Mouse (Mus musculus): ENCODE results near the gene Hilpda. TPM values are rescaled to one million over a fixed set of nuclear protein-coding genes. Genes with fewer than 3 reads are reported as not detected.
A peak's percentile ranks its signal among the peaks of the same experiment; 100 is the strongest.

The Hilpda gene
- total and polyA plus RNA-seq, 2 experiments, result 2.5 to 5.8 TPM

DNA sequence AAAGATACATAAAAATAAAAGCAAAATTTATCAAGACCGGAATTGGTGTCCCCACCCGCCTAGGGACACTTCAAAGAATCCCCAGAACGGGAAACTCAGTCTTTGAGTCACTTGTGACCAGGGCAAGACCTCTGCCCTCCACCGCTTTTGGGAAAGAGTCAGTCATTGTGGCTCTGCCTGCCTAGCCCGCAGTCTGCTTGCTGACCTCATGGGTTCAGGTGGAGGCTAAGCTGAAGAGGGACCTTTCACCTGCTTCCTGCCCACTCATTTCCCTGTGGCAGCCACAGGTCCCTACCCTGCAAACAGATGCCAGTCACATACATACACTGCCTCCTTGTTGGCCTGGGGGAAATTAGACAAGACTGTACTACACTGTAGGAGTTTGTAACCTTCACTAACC, 25.7 kb upstream of the Hilpda start:
- H3K27ac ChIP-seq (replicated peaks; ENCODE audit: insufficient read depth, low read depth, low read length), result no peak overlapping the region

DNA sequence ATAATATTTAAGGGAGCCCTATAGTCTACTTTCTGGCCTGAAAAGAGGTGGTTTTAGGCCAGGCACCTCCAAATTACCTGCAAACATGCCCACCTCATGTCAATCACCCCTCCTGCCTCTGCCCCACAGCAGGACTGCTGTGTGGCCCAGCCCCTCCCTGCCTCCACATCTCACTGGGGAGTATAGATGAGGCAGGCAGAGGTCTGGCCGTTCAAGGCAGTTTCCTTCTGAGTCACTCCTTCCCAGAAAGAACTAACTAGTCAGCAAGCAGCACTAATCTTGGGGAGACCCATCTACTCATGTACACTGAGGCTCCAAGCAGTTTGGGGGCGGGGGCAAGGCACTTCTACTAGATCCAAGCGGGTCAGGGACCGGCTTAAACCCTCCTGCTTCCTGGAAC, 25.2 kb upstream of the Hilpda start:
- Histone ChIP-seq H3K27me3 (ENCODE audit: control insufficient read depth, insufficient read depth, low read length) (no peaks in the 10 kb centered on the region), H3K36me3 (ENCODE audit: control insufficient read depth, insufficient read depth, low read length) (no peaks in the 10 kb centered on the region), H3K27ac (replicated peaks; ENCODE audit: insufficient read depth, low read depth, low read length) (no peak overlapping the region), H3K4me3 (ENCODE audit: insufficient read depth, low read depth, low read length) (no peak overlapping the region), H3K4me1 (ENCODE audit: control insufficient read depth, insufficient read depth, low read length) (peaks cover 10% of the 10 kb centered on the region), H3K9ac (ENCODE audit: low read depth, low read length) (no peak overlapping the region), H3K79me2 (ENCODE audit: control insufficient read depth, insufficient read depth, low read length) (no peaks in the 10 kb centered on the region)
- 72% methylated on average over 4 of the region's 4 CpGs for WGBS
- no peak for TF ChIP-seq CTCF (IDR thresholded peaks at IDR 0.05; ENCODE audit: low read depth, low read length)
- TF ChIP-seq POLR2A (IDR thresholded peaks at IDR 0.05; ENCODE audit: extremely low read depth, insufficient read depth, low read length), result no peak
- DNase-seq (ENCODE audit: extremely low read depth, low read depth, low spot score), result no peak

More for the DNA sequence above, 25.7 kb upstream of the Hilpda start:
- Histone ChIP-seq H3K4me3 (ENCODE audit: insufficient read depth, low read depth, low read length) (no peak overlapping the region), H3K4me1 (ENCODE audit: control insufficient read depth, insufficient read depth, low read length) (peaks cover 10% of the 10 kb centered on the region), H3K36me3 (ENCODE audit: control insufficient read depth, insufficient read depth, low read length) (no peaks in the 10 kb centered on the region), H3K9ac (ENCODE audit: low read depth, low read length) (no peak overlapping the region), H3K27me3 (ENCODE audit: control insufficient read depth, insufficient read depth, low read length) (no peaks in the 10 kb centered on the region), H3K79me2 (ENCODE audit: control insufficient read depth, insufficient read depth, low read length) (no peaks in the 10 kb centered on the region)
- 20% methylated on average over 5 of the region's 5 CpGs for WGBS
- peak; percentile 39 for DNase-seq (ENCODE audit: extremely low read depth, low read depth, low spot score)
- TF ChIP-seq CTCF (IDR thresholded peaks at IDR 0.05; ENCODE audit: low read depth, low read length) (no peak), POLR2A (IDR thresholded peaks at IDR 0.05; ENCODE audit: extremely low read depth, insufficient read depth, low read length) (no peak)

DNA sequence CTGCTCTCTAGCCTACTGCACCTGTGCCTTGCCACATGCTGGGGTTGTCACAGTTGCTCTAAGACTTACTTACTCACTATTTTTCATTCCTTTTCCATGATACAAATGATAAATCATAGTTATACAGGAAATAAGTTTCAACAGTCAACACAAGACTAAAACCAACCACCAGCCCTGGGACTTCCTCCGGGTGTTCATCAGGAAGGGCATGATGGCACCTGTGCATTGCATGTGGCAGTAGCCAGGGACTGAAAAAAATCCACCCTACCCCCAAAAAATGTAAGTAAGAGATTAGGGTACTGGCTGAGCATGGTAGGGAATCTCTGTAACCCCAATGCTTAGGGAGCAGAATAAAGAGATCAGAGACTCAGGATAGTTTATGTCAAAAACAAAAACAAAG, 12.9 kb upstream of the Hilpda start:
- Histone ChIP-seq H3K27ac (replicated peaks; ENCODE audit: insufficient read depth, low read depth, low read length) (no peak overlapping the region), H3K79me2 (ENCODE audit: control insufficient read depth, insufficient read depth, low read length) (no peaks in the 10 kb centered on the region), H3K4me1 (ENCODE audit: control insufficient read depth, insufficient read depth, low read length) (peaks cover 3% of the 10 kb centered on the region; the same call in 1 of the 2 replicates), H3K9ac (ENCODE audit: low read depth, low read length) (no peak overlapping the region), H3K4me3 (ENCODE audit: insufficient read depth, low read depth, low read length) (no peak overlapping the region), H3K36me3 (ENCODE audit: control insufficient read depth, insufficient read depth, low read length) (no peaks in the 10 kb centered on the region), H3K27me3 (ENCODE audit: control insufficient read depth, insufficient read depth, low read length) (no peaks in the 10 kb centered on the region)
- TF ChIP-seq CTCF (IDR thresholded peaks at IDR 0.05; ENCODE audit: low read depth, low read length) (no peak), POLR2A (IDR thresholded peaks at IDR 0.05; ENCODE audit: extremely low read depth, insufficient read depth, low read length) (no peak)
- DNase-seq (ENCODE audit: extremely low read depth, low read depth, low spot score), result no peak
- WGBS, result 76% methylated on average over 1 of the region's 1 CpGs

DNA sequence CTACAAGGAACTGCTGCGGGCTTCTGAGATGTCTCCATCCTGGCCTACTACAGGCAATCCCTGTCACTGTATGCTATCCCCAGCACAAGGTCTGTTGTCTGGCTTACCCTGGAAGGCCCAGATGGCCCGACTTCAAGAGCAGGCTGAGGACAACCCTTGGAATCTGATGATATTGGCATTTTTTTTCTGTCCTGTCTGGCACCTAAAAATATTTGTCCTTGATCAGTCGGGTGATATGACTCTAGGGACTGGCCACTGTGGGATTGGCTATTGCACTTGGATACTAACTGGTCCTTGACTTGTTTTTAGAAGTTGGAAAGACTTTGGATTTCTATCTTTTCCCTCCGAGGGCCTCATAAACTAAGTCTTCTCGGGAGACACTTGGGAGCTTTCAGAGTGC, 10.5 kb upstream of the Hilpda start:
- no peaks in the 10 kb centered on the region for H3K27me3 ChIP-seq (ENCODE audit: control insufficient read depth, insufficient read depth, low read length)
- WGBS, result 30% methylated on average over 5 of the region's 5 CpGs

DNA sequence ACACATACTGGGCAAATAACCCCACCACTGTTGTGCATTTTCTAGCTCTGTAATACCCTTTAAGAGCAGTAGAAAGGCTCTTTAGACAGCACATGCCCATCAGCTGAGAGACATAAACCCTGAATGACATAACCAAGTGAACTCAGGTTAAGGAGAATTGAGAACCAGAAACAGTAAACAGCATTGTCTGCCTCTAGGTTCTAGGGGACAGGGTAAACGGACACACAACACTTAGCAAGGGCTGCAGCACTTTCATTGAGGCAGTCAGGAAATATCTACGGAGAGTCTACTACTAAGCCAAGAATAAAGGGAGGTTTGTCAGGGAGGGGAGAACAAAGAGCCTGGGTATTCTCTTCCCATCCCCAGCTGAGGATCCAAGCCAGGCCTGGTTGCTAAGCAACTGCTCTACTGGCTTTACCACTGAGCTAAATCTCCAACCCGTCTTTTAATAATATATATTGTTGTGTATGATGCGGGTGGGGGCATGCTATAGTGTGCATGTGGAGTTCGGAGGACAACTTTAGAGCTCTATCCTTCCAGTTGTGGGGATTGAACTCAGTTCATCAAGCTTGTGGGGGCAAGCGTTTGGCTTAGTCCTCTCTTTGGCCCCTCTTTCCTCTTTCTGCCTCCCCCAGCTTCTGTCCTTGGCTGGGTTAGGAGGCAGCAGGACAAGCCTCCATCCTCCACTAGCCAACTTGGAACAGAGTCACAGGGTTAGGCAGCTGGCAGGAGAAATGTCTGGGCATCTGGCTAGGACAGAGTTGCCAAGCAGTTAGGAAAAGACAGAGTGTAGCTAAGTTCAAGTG, 8.4 kb upstream of the Hilpda start:
- Histone ChIP-seq H3K27ac (replicated peaks; ENCODE audit: insufficient read depth, low read depth, low read length) (no peak overlapping the region), H3K4me3 (ENCODE audit: insufficient read depth, low read depth, low read length) (no peak overlapping the region), H3K27me3 (ENCODE audit: control insufficient read depth, insufficient read depth, low read length) (no peaks in the 10 kb centered on the region), H3K79me2 (ENCODE audit: control insufficient read depth, insufficient read depth, low read length) (no peaks in the 10 kb centered on the region), H3K36me3 (ENCODE audit: control insufficient read depth, insufficient read depth, low read length) (no peaks in the 10 kb centered on the region), H3K4me1 (ENCODE audit: control insufficient read depth, insufficient read depth, low read length) (peaks cover 9% of the 10 kb centered on the region), H3K9ac (ENCODE audit: low read depth, low read length) (no peak overlapping the region)
- no peak for TF ChIP-seq POLR2A (IDR thresholded peaks at IDR 0.05; ENCODE audit: extremely low read depth, insufficient read depth, low read length)
- TF ChIP-seq CTCF (IDR thresholded peaks at IDR 0.05; ENCODE audit: low read depth, low read length), result no peak
- 64% methylated on average over 6 of the region's 6 CpGs for WGBS
- DNase-seq (ENCODE audit: extremely low read depth, low read depth, low spot score), result peak; percentile 93

More for the DNA sequence above, 10.5 kb upstream of the Hilpda start:
- TF ChIP-seq CTCF (IDR thresholded peaks at IDR 0.05; ENCODE audit: low read depth, low read length), result no peak
- TF ChIP-seq POLR2A (IDR thresholded peaks at IDR 0.05; ENCODE audit: extremely low read depth, insufficient read depth, low read length), result no peak
- H3K79me2 ChIP-seq (ENCODE audit: control insufficient read depth, insufficient read depth, low read length), result no peaks in the 10 kb centered on the region
- no peak overlapping the region for H3K27ac ChIP-seq (replicated peaks; ENCODE audit: insufficient read depth, low read depth, low read length)
- DNase-seq (ENCODE audit: extremely low read depth, low read depth, low spot score), result peak; percentile 93
- no peak overlapping the region for H3K9ac ChIP-seq (ENCODE audit: low read depth, low read length)
- no peaks in the 10 kb centered on the region for H3K36me3 ChIP-seq (ENCODE audit: control insufficient read depth, insufficient read depth, low read length)
- H3K4me1 ChIP-seq (ENCODE audit: control insufficient read depth, insufficient read depth, low read length), result peaks cover 9% of the 10 kb centered on the region
- H3K4me3 ChIP-seq (ENCODE audit: insufficient read depth, low read depth, low read length), result no peak overlapping the region

DNA sequence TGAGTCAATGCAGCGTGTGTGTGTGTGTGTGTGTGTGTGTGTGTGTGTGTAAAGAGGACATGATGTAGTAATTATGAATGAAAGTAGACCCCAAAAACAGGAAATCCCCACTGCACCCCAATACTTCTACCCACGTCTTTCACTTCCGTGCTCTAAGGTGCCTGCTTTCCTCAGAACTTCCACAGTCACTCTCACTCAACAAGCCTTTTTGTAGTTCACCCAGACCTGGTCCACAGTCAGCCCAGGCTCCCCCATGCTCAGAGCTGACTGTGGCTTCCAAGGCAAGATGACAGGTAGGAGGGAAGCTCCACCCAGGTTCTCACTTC, 7.9 kb upstream of the Hilpda start:
- 61% methylated on average over 3 of the region's 3 CpGs for WGBS

More for the DNA sequence above, 7.9 kb upstream of the Hilpda start:
- no peaks in the 10 kb centered on the region for H3K27me3 ChIP-seq (ENCODE audit: control insufficient read depth, insufficient read depth, low read length)
- peaks cover 9% of the 10 kb centered on the region for H3K4me1 ChIP-seq (ENCODE audit: control insufficient read depth, insufficient read depth, low read length)
- no peak overlapping the region for H3K27ac ChIP-seq (replicated peaks; ENCODE audit: insufficient read depth, low read depth, low read length)
- H3K79me2 ChIP-seq (ENCODE audit: control insufficient read depth, insufficient read depth, low read length), result no peaks in the 10 kb centered on the region
- DNase-seq (ENCODE audit: extremely low read depth, low read depth, low spot score), result no peak
- H3K4me3 ChIP-seq (ENCODE audit: insufficient read depth, low read depth, low read length), result no peak overlapping the region
- no peak for TF ChIP-seq CTCF (IDR thresholded peaks at IDR 0.05; ENCODE audit: low read depth, low read length)
- TF ChIP-seq POLR2A (IDR thresholded peaks at IDR 0.05; ENCODE audit: extremely low read depth, insufficient read depth, low read length), result no peak
- no peaks in the 10 kb centered on the region for H3K36me3 ChIP-seq (ENCODE audit: control insufficient read depth, insufficient read depth, low read length)
- H3K9ac ChIP-seq (ENCODE audit: low read depth, low read length), result no peak overlapping the region
